Mouse (Mus musculus): ENCODE results near the gene 1700015F17Rik.

- TF ChIP-seq CTCF (IDR thresholded peaks at IDR 0.05; ENCODE audit: control insufficient read depth, insufficient read depth, insufficient replicate concordance, low read depth, low read length) (no peak), POLR2A (IDR thresholded peaks at IDR 0.05; ENCODE audit: control insufficient read depth, low read depth, low read length) (no peak)
These were observed 2.7 kb upstream of the 1700015F17Rik start for GRCm38 (mm10) chr5:5481662-5482061.

All from testis, adult 2 months (tissue).